Mouse (Mus musculus) bone marrow macrophage, adult 2 months (primary cell): Measurements from ENCODE around the gene Trim33.

ENCODE experiments used
- CTCF ChIP-seq: IDR thresholded peaks from 2 replicates; pipeline ENCODE4 v1.5.1; 2012; ENCODE audit warnings: low read depth, mild to moderate bottlenecking, low read length, moderate library complexity
- POLR2A ChIP-seq: IDR thresholded peaks from 2 replicates; pipeline ENCODE4 v1.6.1; 2012; ENCODE audit warnings: mild to moderate bottlenecking, low read depth, low read length, borderline replicate concordance

DNA sequence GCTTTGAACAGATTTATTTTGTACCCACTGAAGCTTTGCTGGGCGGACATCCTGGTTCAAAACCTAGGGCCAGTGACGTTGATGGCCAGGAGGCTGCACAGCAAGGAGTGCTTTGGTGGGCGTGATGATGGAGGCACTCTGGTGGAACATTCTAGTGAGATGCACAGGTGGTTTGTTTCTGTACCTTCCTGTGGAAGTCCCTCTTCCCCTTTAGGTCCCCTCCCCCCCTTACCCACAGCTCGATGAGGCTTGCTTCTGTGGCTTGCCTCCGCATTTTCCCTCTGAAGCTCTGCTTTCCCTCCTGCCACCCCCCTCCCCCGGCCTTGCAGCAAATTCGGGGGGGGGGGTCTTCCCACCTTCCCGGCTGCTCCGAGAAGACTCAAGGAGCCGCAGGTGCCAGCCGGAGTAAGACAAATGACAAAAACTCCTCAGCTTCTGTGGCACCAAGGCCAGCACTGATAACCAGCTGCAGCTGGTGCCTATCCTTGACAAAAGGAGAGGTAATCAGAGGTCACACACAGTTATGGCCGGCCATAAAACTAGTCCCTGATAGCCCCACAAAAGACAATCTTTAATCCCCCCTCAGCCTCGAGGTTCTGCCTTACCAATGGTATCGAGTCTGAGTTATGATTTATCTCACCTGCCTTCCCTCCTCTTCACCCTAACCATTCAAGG is 96.2 kb downstream of the Trim33 start:
- no peak for TF ChIP-seq CTCF
- TF ChIP-seq POLR2A: no peak
